Mouse (Mus musculus): ENCODE results near the gene Adam6a. TPM values are rescaled to one million over a fixed set of nuclear protein-coding genes. Genes with fewer than 3 reads are reported as not detected.
"Not testable (repeated sequence)": the region's sequence is repeated elsewhere in the genome, so short reads cannot be mapped to it uniquely, and the experiment has no call there.

Gene Adam6a
- polyA plus RNA-seq (2015; fragmentation: Nextera tagmentation; extraction: Ambion mirVana): not detected in 2 replicates

- WGBS: 43% methylated on average over 1 of the region's 1 CpGs
- ATAC-seq (replicated peaks; ENCODE audit: insufficient number of reproducible peaks, insufficient read depth, low FRiP score, low read depth): not testable (repeated sequence)
Observed at GRCm38 (mm10) chr12:113543608-113544007, at the start of gene Adam6a. Gene Adam6a, plus strand, starts transcription at chr12:113543908.

DNA sequence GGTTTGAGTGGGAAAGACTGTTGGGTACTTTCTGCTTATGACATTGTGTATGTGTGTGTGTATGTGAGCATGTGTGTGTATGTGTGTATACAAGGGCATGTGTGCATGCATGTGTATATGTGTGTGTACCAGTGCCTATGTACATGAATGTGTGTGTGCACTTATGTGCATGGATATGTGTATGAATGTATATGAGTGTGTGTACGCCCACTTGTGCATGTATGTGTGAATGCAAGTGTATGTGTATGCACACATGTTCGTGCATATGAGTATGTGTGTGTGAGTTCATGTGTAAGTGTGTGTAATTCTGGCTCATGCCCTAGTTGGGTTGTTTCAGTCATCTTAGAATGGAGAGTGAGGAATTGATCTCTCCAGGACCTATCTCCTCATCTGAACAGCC lies 17.8 kb upstream of the Adam6a start:
- no peak for ATAC-seq (replicated peaks; ENCODE audit: insufficient number of reproducible peaks, insufficient read depth, low FRiP score, low read depth)
- Histone ChIP-seq H3K9ac (no peak overlapping the region), H3K27ac (no peak overlapping the region), H3K36me3 (no peaks in the 10 kb centered on the region), H3K4me3 (no peak overlapping the region), H3K4me2 (no peak overlapping the region), H3K9me3 (replicated peaks) (no peaks in the 10 kb centered on the region), H3K27me3 (no peaks in the 10 kb centered on the region), H3K4me1 (replicated peaks) (no peaks in the 10 kb centered on the region)
- WGBS: 61% methylated on average over 2 of the region's 2 CpGs

More at GRCm38 (mm10) chr12:113543608-113544007, at the start of gene Adam6a:
- not testable (repeated sequence) for H3K4me1 ChIP-seq (replicated peaks); H3K9ac ChIP-seq; H3K4me3 ChIP-seq; H3K9me3 ChIP-seq (replicated peaks); H3K36me3 ChIP-seq; H3K27ac ChIP-seq; H3K4me2 ChIP-seq; H3K27me3 ChIP-seq

DNA sequence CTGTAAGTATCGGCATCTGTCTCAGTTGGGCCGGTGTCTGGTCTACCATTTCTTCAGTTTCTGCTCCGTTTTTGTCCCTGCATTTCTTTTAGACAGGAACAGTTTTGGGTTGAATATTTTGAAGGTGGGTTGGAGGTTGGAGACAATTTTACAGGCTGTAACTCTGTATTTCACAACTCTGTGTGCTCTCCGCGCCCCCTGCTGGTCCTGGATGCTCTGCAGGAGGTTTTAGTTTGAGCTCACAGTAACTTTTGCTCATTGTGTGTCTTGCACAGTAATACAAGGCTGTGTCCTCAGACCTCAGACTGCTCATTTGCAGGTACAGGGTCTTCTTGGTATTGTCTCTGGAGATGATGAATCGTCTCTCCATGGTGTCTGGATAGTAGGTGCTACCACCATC lies 34.5 kb downstream of the Adam6a start:
- Histone ChIP-seq H3K4me2 (no peak overlapping the region), H3K4me3 (no peak overlapping the region), H3K9me3 (replicated peaks) (no peaks in the 10 kb centered on the region), H3K27ac (no peak overlapping the region), H3K9ac (no peak overlapping the region), H3K4me1 (replicated peaks) (no peaks in the 10 kb centered on the region), H3K27me3 (no peaks in the 10 kb centered on the region), H3K36me3 (no peaks in the 10 kb centered on the region)
- WGBS: 46% methylated on average over 6 of the region's 6 CpGs
- ATAC-seq (replicated peaks; ENCODE audit: insufficient number of reproducible peaks, insufficient read depth, low FRiP score, low read depth): no peak

DNA sequence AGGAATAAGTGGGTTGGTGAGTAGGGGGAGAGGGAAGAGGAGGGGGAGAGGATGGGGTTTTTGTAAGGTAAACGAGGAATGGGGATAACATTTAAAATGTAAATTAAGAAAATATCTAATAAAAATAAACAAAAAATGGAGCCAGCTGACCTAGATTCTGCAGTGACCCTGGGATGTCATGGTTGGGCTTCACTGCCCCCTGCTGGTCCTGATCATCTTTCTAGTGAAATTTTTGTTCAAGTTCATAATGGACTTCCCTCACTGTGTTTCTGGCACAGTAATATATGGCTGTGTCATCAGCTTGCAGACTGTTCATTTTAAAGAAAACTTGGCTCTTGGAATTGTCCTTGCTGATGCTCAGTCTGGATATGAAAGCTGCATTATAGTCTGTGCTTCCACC lies 44.3 kb downstream of the Adam6a start:
- Histone ChIP-seq H3K9me3 (replicated peaks) (no peaks in the 10 kb centered on the region), H3K27ac (no peak overlapping the region), H3K4me3 (no peak overlapping the region), H3K4me2 (no peak overlapping the region), H3K36me3 (no peaks in the 10 kb centered on the region), H3K4me1 (replicated peaks) (no peaks in the 10 kb centered on the region), H3K9ac (no peak overlapping the region), H3K27me3 (no peaks in the 10 kb centered on the region)
- WGBS: 52% methylated on average over 1 of the region's 1 CpGs
- no peak for ATAC-seq (replicated peaks; ENCODE audit: insufficient number of reproducible peaks, insufficient read depth, low FRiP score, low read depth)

Other genes starting within 250 kb of the Adam6a start
- not detected in 2 replicates for gene Adam6b, start 54.4 kb upstream of the Adam6a start, polyA plus RNA-seq (2015; fragmentation: Nextera tagmentation; extraction: Ambion mirVana)